Mouse (Mus musculus) forebrain, embryonic 10.5 days (tissue): Measurements from ENCODE around the gene Opcml. TPM values are rescaled to one million over a fixed set of nuclear protein-coding genes. Genes with fewer than 3 reads are reported as not detected.

ENCODE experiments used
- DNase-seq: peaks from one replicate; pipeline ENCODE4 v3.0.0-alpha.2; 2017; ENCODE audit warnings: low spot score; ENCODE audit errors: extremely low spot score
- H3K27ac ChIP-seq: fragments of 300-500 bp; sonication (generic); 2 replicates; pipeline ENCODE4 v1.5.1; 2016; ENCODE audit warnings: mild to moderate bottlenecking
- H3K27me3 ChIP-seq: fragments of 300-500 bp; sonication (generic); 2 replicates; pipeline ENCODE4 v1.6.1; 2016; ENCODE audit warnings: mild to moderate bottlenecking; ENCODE audit not compliant: poor library complexity, severe bottlenecking
- H3K36me3 ChIP-seq: fragments of 300-500 bp; sonication (generic); replicated peaks from 2 replicates; pipeline ENCODE4 v1.6.1; 2016; ENCODE audit warnings: mild to moderate bottlenecking, moderate library complexity
- H3K4me1 ChIP-seq: fragments of 300-500 bp; sonication (generic); 2 replicates; pipeline ENCODE4 v1.6.1; 2016
- H3K4me3 ChIP-seq: fragments of 300-500 bp; sonication (generic); 2 replicates; pipeline ENCODE4 v1.5.1; 2016; ENCODE audit warnings: mild to moderate bottlenecking, moderate library complexity
- H3K9me3 ChIP-seq: fragments of 300-500 bp; sonication (generic); 2 replicates; pipeline ENCODE4 v1.6.1; 2016; ENCODE audit warnings: mild to moderate bottlenecking, moderate library complexity
- WGBS: fragments of 180-500 bp; shearing (Covaris S2); methylation state at CpG from one replicate; pipeline ENCODE4 v1.1.7; 2016; 5-methylcytosine and 5-hydroxymethylcytosine counted together
- polyA plus RNA-seq: library from polyadenylated mRNA; unstranded; fragments of >200 nt; fragmentation: Nextera tagmentation; extraction: Ambion mirVana; gene quantifications from 2 replicates; pipeline ENCODE4 v1.2.1, GENCODE M21; 2016

The Opcml gene
- polyA plus RNA-seq, 1 experiment from 2014 or later: 1.4 TPM

DNA sequence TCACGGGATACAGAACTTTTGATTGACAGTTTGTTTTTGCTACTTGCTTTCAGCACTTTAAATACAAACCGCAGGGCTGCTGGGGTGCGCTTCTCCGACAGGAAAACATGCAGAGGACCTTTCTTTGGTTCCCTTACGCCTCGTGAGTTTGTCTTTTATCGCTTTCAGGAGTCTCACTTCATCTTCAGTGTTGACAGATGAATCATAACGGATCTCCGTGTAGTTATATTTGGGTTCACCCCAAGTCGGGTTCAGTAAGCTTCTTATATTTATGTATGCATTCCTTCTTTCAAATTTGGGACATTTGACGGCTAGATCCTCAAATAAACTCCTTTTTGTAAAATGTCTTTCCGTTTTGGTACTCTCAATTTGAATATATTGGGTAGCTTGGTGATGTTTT is 632.8 kb downstream of the Opcml start:
- H3K36me3 ChIP-seq: no peaks in the 10 kb centered on the region
- H3K9me3 ChIP-seq: no peaks in the 10 kb centered on the region
- H3K4me3 ChIP-seq: no peak overlapping the region
- 60% methylated on average over 12 of the region's 12 CpGs for WGBS
- no peak for DNase-seq
- 0 out of 2 replicates have a peak, but pooled peaks cover 4% of the 10 kb centered on the region for H3K4me1 ChIP-seq
- H3K27ac ChIP-seq: no peak overlapping the region
- H3K27me3 ChIP-seq: no peaks in the 10 kb centered on the region

DNA sequence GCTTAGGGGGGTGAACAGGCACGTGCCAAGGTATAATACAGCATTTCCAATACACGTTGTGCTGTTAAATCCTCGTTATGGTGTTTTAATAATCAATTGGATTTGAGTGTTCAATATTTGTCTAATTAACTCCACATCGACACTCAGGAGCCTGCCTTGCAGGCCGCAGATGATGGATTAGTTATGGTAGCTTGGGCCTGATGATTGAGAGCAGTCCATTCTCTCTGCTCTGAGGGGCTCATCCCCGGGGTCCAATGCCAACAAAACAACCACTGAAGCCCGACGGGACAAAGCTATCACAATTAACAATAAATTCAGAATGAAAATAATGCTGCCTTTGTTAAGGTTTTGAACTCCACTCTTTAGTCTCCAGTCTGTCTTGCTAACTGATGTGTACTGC is 641.6 kb downstream of the Opcml start:
- H3K27me3 ChIP-seq: peaks cover 11% of the 10 kb centered on the region
- no peak overlapping the region for H3K27ac ChIP-seq
- no peaks in the 10 kb centered on the region for H3K9me3 ChIP-seq
- no peak overlapping the region for H3K4me3 ChIP-seq
- DNase-seq: no peak
- peaks cover 10% of the 10 kb centered on the region for H3K4me1 ChIP-seq
- no peaks in the 10 kb centered on the region for H3K36me3 ChIP-seq
- 16% methylated on average over 8 of the region's 8 CpGs for WGBS

DNA sequence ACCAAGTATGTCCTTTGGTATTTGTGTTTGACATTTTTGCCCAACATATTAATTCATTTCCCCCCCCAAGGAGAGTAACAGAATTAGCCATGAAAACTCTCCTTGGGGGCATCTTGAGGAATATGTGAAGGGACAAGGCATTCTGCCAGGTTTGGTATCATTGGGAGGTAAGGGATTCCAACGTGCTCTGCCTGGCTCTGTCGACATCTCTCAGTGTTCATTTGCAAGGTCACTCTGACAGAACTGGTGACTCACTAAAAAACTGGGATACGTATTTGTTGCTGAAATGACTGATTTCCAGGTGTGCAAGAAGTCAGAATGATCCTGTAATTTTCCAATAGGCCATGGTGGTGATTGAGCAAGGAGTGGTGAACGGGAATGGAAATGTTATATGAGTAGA is 648.2 kb downstream of the Opcml start:
- Histone ChIP-seq H3K4me1 (peaks cover 22% of the 10 kb centered on the region), H3K36me3 (no peaks in the 10 kb centered on the region), H3K27me3 (no peaks in the 10 kb centered on the region), H3K4me3 (no peak overlapping the region), H3K9me3 (no peaks in the 10 kb centered on the region), H3K27ac (no peak overlapping the region)
- 95% methylated on average over 4 of the region's 4 CpGs for whole genome bisulfite sequencing
- no peak for DNase-seq

DNA sequence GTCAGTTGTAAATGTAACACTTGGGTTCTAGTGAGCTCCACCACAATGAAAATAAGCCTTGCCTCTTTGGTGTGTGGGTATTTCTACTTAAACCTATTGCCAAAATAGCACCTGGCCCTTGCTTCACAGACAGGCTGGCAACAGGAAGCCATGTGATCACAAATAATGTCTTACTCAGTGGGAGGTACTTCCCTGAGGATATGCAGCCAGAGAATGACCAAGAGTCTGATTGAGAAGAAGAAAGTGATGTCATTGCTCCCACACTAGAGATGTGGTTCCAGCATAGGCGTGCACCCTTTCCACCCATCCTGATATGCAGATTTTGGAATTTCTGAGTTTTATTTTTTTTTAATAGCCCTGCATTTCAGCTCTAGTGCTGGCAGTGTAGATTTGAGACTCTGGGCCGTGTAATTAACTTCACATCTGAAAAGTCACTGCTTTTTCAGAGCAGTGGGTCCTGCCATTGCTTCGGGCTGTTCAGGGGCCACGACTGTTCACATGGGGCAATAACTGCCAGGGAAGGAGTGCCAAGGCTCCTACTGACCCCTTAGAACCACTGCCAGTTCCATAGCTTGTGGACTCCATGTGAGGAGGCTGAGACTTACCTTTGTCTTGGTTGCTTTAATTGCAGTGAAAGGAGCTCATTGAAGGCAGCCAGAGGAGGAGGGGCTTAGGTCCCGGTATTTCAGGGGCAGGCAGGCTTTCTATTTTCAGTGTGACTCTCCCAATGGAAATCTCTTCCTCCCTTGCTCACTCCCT is 649.0 kb downstream of the Opcml start:
- Histone ChIP-seq H3K9me3 (no peaks in the 10 kb centered on the region), H3K4me3 (no peak overlapping the region), H3K36me3 (no peaks in the 10 kb centered on the region), H3K27ac (peak overlapping the region; percentile 54), H3K27me3 (no peaks in the 10 kb centered on the region), H3K4me1 (peaks cover 22% of the 10 kb centered on the region)
- no peak for DNase-seq
- WGBS: 53% methylated on average over 5 of the region's 5 CpGs

DNA sequence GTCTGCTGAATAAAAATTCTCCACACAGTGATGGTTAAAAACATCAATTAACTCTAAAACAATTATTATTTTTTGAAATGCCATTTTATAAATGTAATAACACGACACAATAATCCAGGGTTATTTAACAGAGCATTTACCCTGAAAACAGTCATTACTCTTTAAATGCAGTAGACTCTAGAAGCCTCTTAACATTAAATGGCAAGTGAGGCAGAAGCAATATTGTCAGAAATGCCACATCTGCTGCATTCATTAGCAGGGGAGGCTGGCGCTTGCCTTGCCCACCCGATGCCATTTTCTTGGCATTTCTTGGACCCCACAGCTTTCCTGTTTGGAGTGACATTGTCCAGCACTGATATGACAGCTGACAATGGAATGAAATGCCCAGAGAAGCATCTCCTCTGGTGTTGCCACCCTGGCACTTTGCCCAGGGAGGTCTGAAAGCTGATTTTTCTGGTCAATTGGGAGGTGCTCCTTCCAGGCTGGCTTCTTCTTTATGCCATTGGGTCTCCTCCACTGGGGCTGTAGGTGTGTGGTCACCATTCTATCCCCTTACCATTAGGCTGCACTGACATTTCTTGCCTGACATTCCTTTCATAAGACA is 649.7 kb downstream of the Opcml start:
- Histone ChIP-seq H3K4me1 (peaks cover 22% of the 10 kb centered on the region), H3K4me3 (no peak overlapping the region), H3K27ac (0 out of 2 replicates have a peak overlapping the region, but pooled peaks have one; percentile 35), H3K9me3 (no peaks in the 10 kb centered on the region), H3K36me3 (no peaks in the 10 kb centered on the region), H3K27me3 (no peaks in the 10 kb centered on the region)
- DNase-seq: no peak
- WGBS: 86% methylated on average over 3 of the region's 3 CpGs

DNA sequence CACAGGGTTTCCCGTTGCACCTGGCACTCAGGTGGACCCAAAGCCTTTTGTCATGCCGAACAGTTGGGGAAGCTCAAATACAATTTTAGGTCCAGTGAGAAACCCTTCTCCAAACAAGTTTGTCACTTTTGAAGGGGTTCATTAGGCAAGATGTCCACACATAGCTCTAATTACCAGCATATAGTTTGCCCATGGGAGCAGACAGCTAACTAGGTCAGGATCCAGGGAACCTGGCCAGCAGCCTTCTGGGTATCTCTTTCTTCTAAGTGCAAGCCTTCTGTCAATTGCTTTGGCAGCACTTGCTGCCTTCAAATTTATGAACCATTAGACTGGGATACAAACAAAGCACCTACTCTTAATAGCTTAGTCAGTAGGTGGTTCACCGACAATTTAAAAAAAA is 653.9 kb downstream of the Opcml start:
- no peak overlapping the region for H3K4me3 ChIP-seq
- H3K36me3 ChIP-seq: no peaks in the 10 kb centered on the region
- DNase-seq: no peak
- H3K4me1 ChIP-seq: peaks cover 19% of the 10 kb centered on the region
- no peak overlapping the region for H3K27ac ChIP-seq
- no peaks in the 10 kb centered on the region for H3K27me3 ChIP-seq
- WGBS: 83% methylated on average over 3 of the region's 3 CpGs
- H3K9me3 ChIP-seq: no peaks in the 10 kb centered on the region

DNA sequence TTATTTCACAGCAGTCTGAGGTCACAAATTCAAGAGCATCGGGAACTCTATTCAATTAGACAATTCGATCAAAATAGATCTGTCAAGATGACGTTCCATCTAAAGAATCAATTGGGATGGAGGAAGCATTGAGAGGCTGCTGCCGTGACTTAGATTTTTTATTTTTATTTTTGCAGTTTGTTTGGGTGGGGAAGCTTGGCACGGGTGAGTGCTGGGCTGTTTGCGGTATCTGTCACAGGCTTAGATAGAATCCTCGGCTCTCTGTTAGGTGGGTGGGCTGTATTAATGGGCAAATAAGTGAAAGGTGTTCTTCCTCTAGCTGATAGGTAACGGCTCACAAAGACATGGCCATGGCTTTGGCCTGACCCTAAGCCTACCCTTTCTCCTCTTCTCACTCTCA is 654.4 kb downstream of the Opcml start:
- 87% methylated on average over 8 of the region's 8 CpGs for WGBS
- Histone ChIP-seq H3K9me3 (no peaks in the 10 kb centered on the region), H3K36me3 (no peaks in the 10 kb centered on the region), H3K4me3 (no peak overlapping the region), H3K27me3 (no peaks in the 10 kb centered on the region), H3K4me1 (peaks cover 14% of the 10 kb centered on the region), H3K27ac (no peak overlapping the region)
- no peak for DNase-seq

DNA sequence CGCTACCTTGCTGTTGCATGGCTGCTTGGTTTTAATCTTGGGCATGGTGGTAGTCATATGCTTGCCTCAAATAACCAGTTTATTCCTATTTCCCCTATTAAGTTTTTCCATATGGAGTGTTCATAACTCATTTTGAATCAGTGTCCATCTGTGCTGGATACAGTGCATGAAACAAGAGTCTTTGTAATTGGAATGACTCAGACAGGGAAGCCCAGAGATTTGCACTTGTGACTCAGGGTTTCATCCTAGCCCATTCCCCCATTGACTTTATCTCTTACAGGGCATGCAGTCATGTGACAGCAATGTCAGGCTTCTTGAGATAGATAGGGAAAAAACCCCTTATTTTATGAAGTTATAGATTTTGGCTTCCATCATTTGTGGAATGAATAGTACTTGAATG is 655.3 kb downstream of the Opcml start:
- Histone ChIP-seq H3K27me3 (no peaks in the 10 kb centered on the region), H3K9me3 (no peaks in the 10 kb centered on the region), H3K27ac (no peak overlapping the region), H3K4me3 (no peak overlapping the region), H3K36me3 (no peaks in the 10 kb centered on the region), H3K4me1 (peaks cover 6% of the 10 kb centered on the region; the same call in 1 of the 2 replicates)
- DNase-seq: no peak
- 100% methylated on average over 1 of the region's 1 CpGs for WGBS

DNA sequence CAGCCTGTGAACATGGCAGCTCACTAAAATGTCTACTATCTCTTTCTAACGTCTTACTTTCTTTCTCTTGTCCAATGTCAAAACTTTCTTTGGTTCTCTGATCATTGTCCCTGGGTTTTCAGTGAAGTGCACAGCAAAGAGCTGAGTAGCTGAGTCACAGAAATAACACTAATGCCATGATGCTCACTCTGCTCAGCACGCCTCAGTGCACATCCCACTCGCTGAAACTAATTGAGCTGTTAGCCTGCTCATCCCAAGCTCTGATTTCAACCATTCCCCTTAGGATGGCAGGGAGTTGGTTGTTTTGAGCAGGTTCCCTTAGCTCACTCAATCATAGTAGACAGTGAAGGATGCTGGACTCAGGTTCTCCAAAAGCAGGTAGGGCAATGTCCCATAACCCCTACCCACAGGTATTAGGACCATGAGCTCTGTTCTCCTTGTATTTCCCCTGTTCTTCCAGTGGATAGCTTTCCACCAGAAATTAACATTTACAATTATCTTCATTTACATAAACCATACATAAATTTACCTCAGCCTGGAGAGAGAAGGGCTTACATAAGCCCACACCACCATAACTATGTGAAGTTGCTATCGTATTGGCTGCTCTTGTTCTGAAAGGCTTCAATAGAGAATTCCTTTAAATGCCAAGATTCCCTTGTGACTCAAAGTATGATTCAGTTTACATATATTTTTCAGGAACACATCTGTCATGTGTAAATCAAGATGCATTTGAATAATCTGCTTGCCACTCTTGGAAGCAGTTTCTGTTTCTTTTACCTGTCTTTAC is 655.9 kb downstream of the Opcml start:
- H3K4me3 ChIP-seq: no peak overlapping the region
- H3K36me3 ChIP-seq: no peaks in the 10 kb centered on the region
- WGBS: 80% methylated on average over 4 of the region's 4 CpGs
- no peaks in the 10 kb centered on the region for H3K9me3 ChIP-seq
- DNase-seq: no peak
- H3K27me3 ChIP-seq: no peaks in the 10 kb centered on the region
- H3K4me1 ChIP-seq: 0 out of 2 replicates have a peak, but pooled peaks cover 4% of the 10 kb centered on the region
- no peak overlapping the region for H3K27ac ChIP-seq

DNA sequence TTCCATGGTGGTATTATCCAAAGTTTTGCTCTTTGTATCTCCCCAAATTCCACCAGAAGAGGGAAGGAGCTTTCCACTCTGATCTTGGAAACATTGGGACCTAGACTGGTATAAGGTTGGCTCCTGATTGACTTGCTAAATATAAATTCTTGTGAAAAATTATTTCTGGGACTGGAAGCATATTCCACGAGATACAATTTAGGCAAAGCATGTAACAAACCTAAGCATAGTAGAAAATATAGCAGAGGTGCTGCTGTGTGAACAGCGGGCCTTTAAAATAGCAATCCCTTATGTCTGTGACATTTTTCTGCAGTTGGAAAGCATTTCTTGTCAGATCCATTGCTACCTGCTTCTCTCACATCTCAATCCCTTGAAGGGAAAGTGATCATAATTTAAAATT is 661.9 kb downstream of the Opcml start:
- Histone ChIP-seq H3K27me3 (no peaks in the 10 kb centered on the region), H3K36me3 (no peaks in the 10 kb centered on the region), H3K9me3 (no peaks in the 10 kb centered on the region), H3K4me3 (no peak overlapping the region), H3K4me1 (no peaks in the 10 kb centered on the region), H3K27ac (no peak overlapping the region)
- DNase-seq: no peak
- 75% methylated on average over 2 of the region's 2 CpGs for WGBS

DNA sequence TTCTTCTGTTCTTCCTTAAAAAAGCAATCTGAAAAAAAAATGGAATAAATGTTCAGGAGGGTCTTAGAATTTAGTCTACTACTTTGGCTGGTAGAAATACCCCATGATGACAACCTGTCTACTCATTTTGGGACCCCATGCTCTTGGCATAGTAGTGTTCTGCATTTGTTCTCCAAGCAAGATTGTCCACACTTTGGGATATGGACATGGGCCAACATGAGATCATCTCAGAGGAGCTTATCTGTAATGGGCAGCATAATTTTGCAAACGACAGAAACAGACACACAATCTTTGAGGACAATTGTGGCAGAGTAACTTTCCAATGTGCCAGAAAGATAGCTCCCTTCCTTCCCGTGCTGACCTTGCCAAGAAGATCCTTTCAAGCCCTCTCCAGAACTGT is 662.5 kb downstream of the Opcml start:
- no peak for DNase-seq
- Histone ChIP-seq H3K36me3 (no peaks in the 10 kb centered on the region), H3K27me3 (no peaks in the 10 kb centered on the region), H3K4me3 (no peak overlapping the region), H3K27ac (no peak overlapping the region), H3K9me3 (no peaks in the 10 kb centered on the region), H3K4me1 (no peaks in the 10 kb centered on the region)
- 87% methylated on average over 2 of the region's 2 CpGs for WGBS

DNA sequence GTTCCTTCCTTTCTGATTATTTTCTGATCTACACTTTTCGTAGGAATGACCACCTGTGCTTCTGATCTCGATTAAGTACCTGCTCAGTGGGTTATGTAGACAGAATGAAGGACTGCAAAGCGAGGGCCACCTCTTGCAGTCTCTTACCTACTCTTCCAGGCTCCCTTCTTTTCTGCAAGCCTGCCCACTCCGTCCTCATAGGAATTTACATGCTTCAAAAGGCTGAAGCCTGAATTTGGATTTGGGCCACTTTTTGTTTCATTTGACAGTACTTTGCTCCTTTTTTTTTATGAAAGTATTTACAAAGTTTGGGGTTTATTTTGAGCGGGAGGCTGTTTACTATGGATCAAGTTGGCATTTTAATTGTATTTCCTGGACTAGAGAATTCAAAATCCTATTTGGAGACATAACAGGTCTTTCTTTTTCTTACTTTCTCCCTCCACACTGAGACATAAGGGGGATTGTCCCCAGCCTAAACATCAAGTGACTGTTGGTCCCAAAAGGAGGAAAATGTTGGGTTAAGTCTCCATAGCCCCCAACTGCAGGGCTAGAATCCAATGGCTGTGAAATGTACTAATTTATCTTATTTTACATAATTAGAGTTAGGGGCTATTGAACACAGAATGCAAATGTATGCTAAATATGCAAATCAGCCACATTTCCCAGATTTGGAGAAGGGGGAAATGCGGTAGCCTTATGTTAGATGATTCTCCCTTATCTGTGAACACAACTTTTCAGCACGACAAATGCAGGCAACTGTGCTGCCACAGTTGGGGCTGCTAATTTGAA is 667.6 kb downstream of the Opcml start:
- WGBS: 83% methylated on average over 7 of the region's 7 CpGs
- DNase-seq: no peak
- H3K9me3 ChIP-seq: no peaks in the 10 kb centered on the region

More for the DNA sequence above, 667.6 kb downstream of the Opcml start:
- no peaks in the 10 kb centered on the region for H3K27me3 ChIP-seq
- no peak overlapping the region for H3K27ac ChIP-seq
- H3K4me3 ChIP-seq: no peak overlapping the region
- H3K36me3 ChIP-seq: no peaks in the 10 kb centered on the region
- H3K4me1 ChIP-seq: no peaks in the 10 kb centered on the region
